Mouse (Mus musculus) neural tube, embryonic 13.5 days (tissue): ENCODE data around the gene Ift46. TPM values are rescaled to one million over a fixed set of nuclear protein-coding genes. Genes with fewer than 3 reads are reported as not detected.

Experiments
- ATAC-seq: fragments of 200-750 bp; cut with Nextera tagmentation; 2 replicates; pipeline ENCODE4 v1.8.0; 2017; ENCODE audit warnings: low read depth, mild to moderate bottlenecking, moderate TSS enrichment, moderate library complexity
- H3K27ac ChIP-seq: fragments of 300-500 bp; sonication (generic); replicated peaks from 2 replicates; pipeline ENCODE4 v1.5.1; 2015; ENCODE audit warnings: moderate library complexity, mild to moderate bottlenecking, inconsistent platforms
- H3K27me3 ChIP-seq: fragments of 300-500 bp; sonication (generic); 2 replicates; pipeline ENCODE4 v1.6.1; 2015; ENCODE audit warnings: mild to moderate bottlenecking, inconsistent platforms
- H3K36me3 ChIP-seq: fragments of 300-500 bp; sonication (generic); 2 replicates; pipeline ENCODE4 v1.6.1; 2015; ENCODE audit warnings: mild to moderate bottlenecking, inconsistent platforms
- H3K4me1 ChIP-seq: fragments of 300-500 bp; sonication (generic); replicated peaks from 2 replicates; pipeline ENCODE4 v1.6.1; 2015; ENCODE audit warnings: inconsistent platforms
- H3K4me2 ChIP-seq: fragments of 300-500 bp; sonication (generic); 2 replicates; pipeline ENCODE4 v1.6.1; 2015; ENCODE audit warnings: inconsistent platforms, mild to moderate bottlenecking, moderate library complexity
- H3K4me3 ChIP-seq: fragments of 300-500 bp; sonication (generic); 2 replicates; pipeline ENCODE4 v1.5.1; 2015; ENCODE audit warnings: mild to moderate bottlenecking, inconsistent platforms
- H3K9ac ChIP-seq: fragments of 300-500 bp; sonication (generic); 2 replicates; pipeline ENCODE4 v1.6.1; 2015; ENCODE audit warnings: moderate library complexity, mild to moderate bottlenecking, inconsistent platforms
- H3K9me3 ChIP-seq: fragments of 300-500 bp; sonication (generic); 2 replicates; pipeline ENCODE4 v1.6.1; 2016; ENCODE audit warnings: inconsistent platforms
- WGBS: fragments of 180-500 bp; shearing (Covaris S2); methylation state at CpG from one replicate; pipeline ENCODE4 v1.1.7; 2015; 5-methylcytosine and 5-hydroxymethylcytosine counted together
- polyA plus RNA-seq: library from polyadenylated mRNA; unstranded; fragments of >200 nt; fragmentation: Nextera tagmentation; extraction: Ambion mirVana; gene quantifications from 2 replicates; pipeline ENCODE4 v1.2.1, GENCODE M21; 2015

The Ift46 gene
- polyA plus RNA-seq, 1 experiment from 2014 or later, result 174 TPM

DNA sequence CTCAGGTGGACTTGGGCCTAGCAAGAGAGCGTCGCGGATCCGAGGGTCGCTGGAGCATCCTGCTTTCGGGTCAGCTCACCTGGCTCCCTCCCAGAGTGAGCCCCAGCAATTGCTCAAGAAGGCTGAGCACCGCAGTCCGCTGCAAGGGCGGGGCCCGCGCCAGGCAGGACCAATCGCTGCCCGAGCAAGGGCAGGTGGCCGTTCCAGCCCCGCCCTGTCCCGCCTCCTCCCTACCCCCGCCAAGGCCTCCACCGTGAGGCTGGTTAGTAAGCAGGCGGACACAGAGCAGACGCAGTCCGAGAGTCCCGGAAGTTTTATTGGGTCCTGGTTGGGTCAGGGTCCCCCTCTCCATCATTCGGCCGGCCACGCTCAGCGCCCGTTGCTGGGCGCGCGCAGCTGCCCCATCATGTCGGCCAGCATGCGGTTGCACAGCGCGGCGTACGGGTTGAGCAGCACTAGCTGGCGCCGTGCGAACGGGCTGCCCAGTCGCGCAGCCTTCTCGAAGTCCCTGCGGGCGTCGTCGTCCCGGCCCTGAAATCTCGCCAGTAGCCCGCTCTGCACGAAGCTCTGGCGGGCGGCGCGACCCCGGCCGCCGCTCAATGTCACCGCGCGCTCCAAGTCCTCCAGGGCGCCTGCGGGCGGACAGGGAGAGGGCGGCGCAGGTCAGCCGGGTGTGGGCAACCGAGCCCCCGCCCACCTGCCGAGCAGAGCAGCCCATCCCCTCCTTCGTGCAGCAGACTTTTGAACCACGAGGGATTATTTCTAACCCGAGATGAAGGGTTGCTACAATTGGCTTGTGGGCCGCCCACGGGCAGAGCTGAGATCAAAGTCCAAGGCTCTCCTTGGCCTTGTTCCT is 31.6 kb downstream of the Ift46 start, which contains the start of gene Tmem25:
Gene Tmem25 (minus strand): TSS at position 206 of the 856 bp plus-strand sequence.
- H3K36me3 ChIP-seq, result no peaks in the 10 kb centered on the region
- no peaks in the 10 kb centered on the region for H3K9me3 ChIP-seq
- H3K9ac ChIP-seq, result peak within 1 kb of the TSS; percentile 75
- H3K4me2 ChIP-seq, result peak within 1 kb of the TSS; percentile 94
- ATAC-seq, result peak; percentile 97
- peaks cover 24% of the 10 kb centered on the region for H3K27me3 ChIP-seq
- under 1% methylated on average over 75 of the region's 75 CpGs for WGBS
- peak within 1 kb of the TSS; percentile 81 for H3K27ac ChIP-seq
- peak within 1 kb of the TSS; percentile 59 for H3K4me3 ChIP-seq
- H3K4me1 ChIP-seq, result peaks cover 22% of the 10 kb centered on the region

DNA sequence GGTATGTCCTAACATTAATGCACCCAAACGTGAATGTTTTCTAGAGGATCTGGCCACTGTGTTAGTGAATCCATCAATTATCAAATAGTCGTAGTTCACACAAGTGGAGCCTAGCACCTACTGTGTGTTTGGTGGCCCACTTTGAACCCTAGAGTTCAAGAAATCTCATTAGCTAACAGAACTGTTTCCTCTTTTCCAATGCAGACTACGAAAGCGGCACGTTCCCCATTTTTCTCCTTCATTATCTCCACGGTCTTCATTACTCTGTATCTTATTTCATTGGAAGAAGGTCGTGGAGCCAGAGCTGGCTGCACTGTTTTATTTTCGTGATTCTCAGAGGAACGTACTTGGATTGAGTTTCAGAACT is 32.2 kb downstream of the Ift46 start:
- no peak for ATAC-seq
- Histone ChIP-seq H3K27ac (no peak overlapping the region), H3K36me3 (peaks cover 5% of the 10 kb centered on the region), H3K9me3 (no peaks in the 10 kb centered on the region), H3K9ac (peak overlapping the region; percentile 75), H3K4me3 (peak overlapping the region; percentile 59), H3K4me1 (peaks cover 22% of the 10 kb centered on the region), H3K4me2 (peak overlapping the region; percentile 94), H3K27me3 (peaks cover 24% of the 10 kb centered on the region)
- WGBS, result 45% methylated on average over 9 of the region's 9 CpGs

DNA sequence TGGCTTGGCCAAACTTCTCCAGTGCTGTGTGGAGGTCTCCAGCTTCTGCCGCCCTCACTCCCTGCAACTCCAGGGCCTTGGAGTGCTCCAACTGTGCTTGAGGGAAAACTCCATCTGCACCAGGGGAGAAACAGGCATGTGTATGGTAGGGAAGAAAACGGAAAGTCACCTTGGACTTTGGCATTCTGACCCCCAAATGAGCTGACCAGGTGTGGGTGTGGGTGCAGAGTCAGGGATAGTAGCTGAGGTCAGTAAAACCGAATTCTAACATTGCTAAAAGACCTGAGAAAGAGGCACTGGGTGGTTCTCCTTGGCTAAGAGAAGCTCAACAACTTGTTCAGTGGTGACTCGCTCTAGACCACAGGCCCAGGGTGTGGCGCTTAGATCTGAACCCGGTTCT is 34.0 kb downstream of the Ift46 start:
- Histone ChIP-seq H3K36me3 (peaks cover 21% of the 10 kb centered on the region), H3K4me2 (no peak overlapping the region), H3K4me1 (peaks cover 22% of the 10 kb centered on the region), H3K9ac (no peak overlapping the region), H3K27ac (no peak overlapping the region), H3K9me3 (no peaks in the 10 kb centered on the region), H3K27me3 (peaks cover 24% of the 10 kb centered on the region), H3K4me3 (no peak overlapping the region)
- ATAC-seq, result no peak
- WGBS, result 82% methylated on average over 6 of the region's 6 CpGs

DNA sequence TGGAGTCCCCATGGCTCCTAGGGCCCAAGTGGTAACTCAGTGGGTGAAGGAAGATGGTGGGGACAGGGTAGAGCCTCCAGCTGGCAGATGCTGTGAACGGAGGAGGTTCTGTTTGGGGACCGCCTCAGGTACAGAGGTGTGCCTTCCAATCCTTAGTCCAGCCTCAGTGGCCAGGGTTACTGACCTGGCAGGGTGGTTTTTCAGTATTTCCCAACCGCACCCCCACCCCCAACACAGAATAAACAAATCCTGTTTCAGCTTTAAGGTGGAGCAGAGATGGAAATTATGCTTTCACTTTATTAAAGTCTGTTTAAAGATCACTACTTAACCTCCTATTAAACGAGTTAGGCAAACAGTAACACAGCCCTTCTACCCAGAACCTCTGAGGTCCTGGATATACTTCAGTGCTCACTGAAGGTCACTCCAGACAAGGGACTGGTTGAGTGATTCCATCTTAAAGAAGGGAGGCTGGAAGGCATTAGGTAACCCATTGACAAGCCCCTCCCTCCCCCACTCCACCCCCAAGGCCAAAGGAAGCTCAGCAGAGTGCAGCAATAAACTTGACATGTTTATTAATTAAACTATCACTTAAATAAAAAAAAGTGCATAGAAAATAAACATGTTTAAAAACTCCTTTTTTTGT is 35.2 kb downstream of the Ift46 start, which contains the start of gene Ttc36:
Gene Ttc36 (minus strand): TSS at position 265 of the 643 bp plus-strand sequence.
- Histone ChIP-seq H3K4me1 (peaks cover 22% of the 10 kb centered on the region), H3K4me2 (no peak within 1 kb of the TSS), H3K9me3 (no peaks in the 10 kb centered on the region), H3K36me3 (peaks cover 33% of the 10 kb centered on the region), H3K27ac (no peak within 1 kb of the TSS), H3K4me3 (no peak within 1 kb of the TSS), H3K27me3 (peaks cover 21% of the 10 kb centered on the region), H3K9ac (no peak within 1 kb of the TSS)
- no peak for ATAC-seq
- whole genome bisulfite sequencing, result 78% methylated on average over 4 of the region's 4 CpGs

DNA sequence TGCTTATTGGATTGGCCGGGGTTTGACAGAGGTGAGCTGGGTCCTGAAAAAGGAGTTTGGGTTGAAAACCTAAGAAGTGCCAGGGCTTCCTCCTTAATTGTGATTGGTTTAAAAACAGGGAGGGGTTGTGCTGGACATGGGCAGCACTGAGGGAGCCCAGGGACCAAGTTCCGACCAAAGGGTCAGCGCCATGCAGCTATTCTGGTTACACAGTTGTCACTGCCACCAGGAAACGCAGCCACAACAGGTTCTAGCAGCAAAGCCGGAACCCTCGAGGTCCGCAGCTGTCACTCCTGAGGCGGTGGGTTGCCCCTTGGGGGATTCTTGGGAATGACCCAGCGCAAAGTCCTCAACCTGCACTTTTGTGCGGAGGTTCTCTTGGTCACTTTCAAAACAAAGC is 37.0 kb downstream of the Ift46 start:
- peaks cover 51% of the 10 kb centered on the region for H3K36me3 ChIP-seq
- no peak overlapping the region for H3K27ac ChIP-seq
- peaks cover 8% of the 10 kb centered on the region for H3K4me1 ChIP-seq
- no peak overlapping the region for H3K4me3 ChIP-seq
- 91% methylated on average over 10 of the region's 10 CpGs for WGBS
- H3K9me3 ChIP-seq, result no peaks in the 10 kb centered on the region
- H3K4me2 ChIP-seq, result no peak overlapping the region
- no peak overlapping the region for H3K9ac ChIP-seq
- H3K27me3 ChIP-seq, result peaks cover 14% of the 10 kb centered on the region
- no peak for ATAC-seq

GRCm38 (mm10) chr9:44805536-44805935 is 37.8 kb downstream of the Ift46 start:
- Histone ChIP-seq H3K4me3 (no peak overlapping the region), H3K4me2 (no peak overlapping the region), H3K27ac (no peak overlapping the region), H3K9me3 (no peaks in the 10 kb centered on the region), H3K27me3 (peaks cover 11% of the 10 kb centered on the region), H3K36me3 (peaks cover 59% of the 10 kb centered on the region), H3K4me1 (no peaks in the 10 kb centered on the region), H3K9ac (no peak overlapping the region)
- ATAC-seq, result no peak
- 94% methylated on average over 5 of the region's 5 CpGs for WGBS

GRCm38 (mm10) chr9:44807141-44807540 is 39.4 kb downstream of the Ift46 start:
- WGBS, result 80% methylated on average over 5 of the region's 5 CpGs

GRCm38 (mm10) chr9:44807778-44808177 is 40.1 kb downstream of the Ift46 start:
- no peak for ATAC-seq
- no peaks in the 10 kb centered on the region for H3K9me3 ChIP-seq
- H3K36me3 ChIP-seq, result peaks cover 82% of the 10 kb centered on the region
- no peaks in the 10 kb centered on the region for H3K4me1 ChIP-seq
- no peak overlapping the region for H3K4me2 ChIP-seq
- no peak overlapping the region for H3K27ac ChIP-seq
- no peaks in the 10 kb centered on the region for H3K27me3 ChIP-seq
- H3K4me3 ChIP-seq, result no peak overlapping the region
- H3K9ac ChIP-seq, result no peak overlapping the region
- 92% methylated on average over 10 of the region's 10 CpGs for WGBS

More at GRCm38 (mm10) chr9:44807141-44807540, 39.4 kb downstream of the Ift46 start:
- H3K4me3 ChIP-seq, result no peak overlapping the region
- no peak overlapping the region for H3K9ac ChIP-seq
- H3K4me2 ChIP-seq, result no peak overlapping the region
- ATAC-seq, result no peak
- no peaks in the 10 kb centered on the region for H3K4me1 ChIP-seq
- peaks cover 75% of the 10 kb centered on the region for H3K36me3 ChIP-seq
- no peaks in the 10 kb centered on the region for H3K27me3 ChIP-seq
- no peaks in the 10 kb centered on the region for H3K9me3 ChIP-seq
- H3K27ac ChIP-seq, result no peak overlapping the region

DNA sequence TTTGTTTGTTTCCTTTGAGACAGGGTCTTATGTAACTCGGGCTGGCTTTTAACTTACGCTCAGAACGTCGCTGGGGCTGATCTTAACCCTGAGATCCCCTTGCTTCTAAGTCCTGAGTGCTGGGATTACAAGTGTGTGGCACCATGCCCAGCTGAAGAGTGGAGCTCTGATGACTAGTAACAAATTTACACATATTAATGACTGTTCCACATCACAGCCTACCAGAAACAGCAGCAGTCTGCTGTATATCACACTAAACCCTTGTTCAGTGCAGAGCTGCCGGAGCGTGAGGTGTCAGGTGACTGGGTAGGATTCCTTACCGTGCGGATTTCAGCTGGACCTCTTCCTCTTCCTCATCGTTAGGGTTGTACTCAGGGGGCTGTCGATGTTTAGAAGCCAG is 42.6 kb downstream of the Ift46 start:
- no peaks in the 10 kb centered on the region for H3K9me3 ChIP-seq
- no peak overlapping the region for H3K4me2 ChIP-seq
- 94% methylated on average over 10 of the region's 10 CpGs for WGBS
- H3K4me3 ChIP-seq, result no peak overlapping the region
- H3K4me1 ChIP-seq, result no peaks in the 10 kb centered on the region
- H3K27me3 ChIP-seq, result no peaks in the 10 kb centered on the region
- H3K27ac ChIP-seq, result no peak overlapping the region
- no peak overlapping the region for H3K9ac ChIP-seq
- ATAC-seq, result no peak
- peaks cover 98% of the 10 kb centered on the region for H3K36me3 ChIP-seq

DNA sequence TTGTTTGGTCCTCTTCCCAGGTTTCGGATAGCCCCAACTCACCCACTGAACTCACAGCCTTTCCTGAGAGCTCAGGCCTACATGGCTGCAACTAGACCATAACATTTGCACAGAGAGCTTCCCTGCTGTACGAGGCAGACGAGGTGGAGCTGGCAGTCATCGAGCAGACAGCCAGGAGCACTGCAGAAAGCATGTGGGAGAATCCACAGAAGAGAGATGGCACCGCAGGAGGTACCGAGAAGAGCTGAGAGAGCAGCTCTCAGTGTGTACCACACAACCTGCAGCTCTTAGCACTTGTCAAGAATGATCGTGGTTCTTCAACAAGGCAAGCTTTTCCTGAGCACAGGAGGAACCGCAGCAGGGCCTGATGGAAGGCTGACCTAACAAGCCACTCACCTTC is 46.5 kb downstream of the Ift46 start:
- H3K4me1 ChIP-seq, result no peaks in the 10 kb centered on the region
- ATAC-seq, result no peak
- 95% methylated on average over 8 of the region's 8 CpGs for WGBS
- peaks cover 100% of the 10 kb centered on the region for H3K36me3 ChIP-seq
- H3K27ac ChIP-seq, result no peak overlapping the region
- no peaks in the 10 kb centered on the region for H3K27me3 ChIP-seq
- H3K9me3 ChIP-seq, result no peaks in the 10 kb centered on the region
- H3K4me2 ChIP-seq, result no peak overlapping the region
- no peak overlapping the region for H3K9ac ChIP-seq
- H3K4me3 ChIP-seq, result no peak overlapping the region

DNA sequence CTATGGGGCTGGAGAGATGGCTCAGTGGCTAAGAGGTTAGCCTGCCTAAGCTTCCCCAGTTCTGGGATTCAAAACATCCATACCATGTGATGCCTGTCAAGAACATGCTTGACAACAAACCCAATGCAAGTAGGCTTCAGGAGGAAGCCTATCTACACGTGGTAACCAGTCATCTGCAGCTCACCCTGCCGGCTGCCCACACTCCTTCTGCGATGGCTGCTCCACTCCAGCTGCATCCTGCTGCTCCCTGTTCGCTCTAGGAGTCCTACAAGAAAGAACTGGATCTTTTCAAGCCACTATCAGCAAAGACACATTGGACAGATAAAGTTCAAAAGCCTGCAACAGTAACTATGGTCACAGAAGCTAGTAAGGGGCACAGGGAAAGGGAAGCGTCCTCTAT is 49.8 kb downstream of the Ift46 start:
- H3K4me3 ChIP-seq, result no peak overlapping the region
- H3K27ac ChIP-seq, result no peak overlapping the region
- no peaks in the 10 kb centered on the region for H3K9me3 ChIP-seq
- no peak overlapping the region for H3K4me2 ChIP-seq
- H3K27me3 ChIP-seq, result no peaks in the 10 kb centered on the region
- H3K4me1 ChIP-seq, result no peaks in the 10 kb centered on the region
- no peak for ATAC-seq
- peaks cover 100% of the 10 kb centered on the region for H3K36me3 ChIP-seq
- 90% methylated on average over 5 of the region's 5 CpGs for WGBS
- H3K9ac ChIP-seq, result no peak overlapping the region

- Histone ChIP-seq H3K4me3 (no peak overlapping the region), H3K9me3 (no peaks in the 10 kb centered on the region), H3K4me2 (no peak overlapping the region), H3K27me3 (no peaks in the 10 kb centered on the region), H3K27ac (no peak overlapping the region), H3K36me3 (peaks cover 100% of the 10 kb centered on the region), H3K9ac (no peak overlapping the region), H3K4me1 (no peaks in the 10 kb centered on the region)
- no peak for ATAC-seq
- 92% methylated on average over 15 of the region's 15 CpGs for WGBS
Measured at GRCm38 (mm10) chr9:44819920-44820827, 52.5 kb downstream of the Ift46 start.
